Mouse (Mus musculus) forelimb bud, embryonic 11.5 days (tissue): ENCODE data around the gene Cnp.
"Not testable (repeated sequence)": the region's sequence is repeated elsewhere in the genome, so short reads cannot be mapped to it uniquely, and the experiment has no call there.

Experiments
- DNase-seq: peaks from one replicate; pipeline ENCODE4 v3.0.0-alpha.2; 2012; ENCODE audit warnings: low read depth, low spot score

Cnp gene

DNA sequence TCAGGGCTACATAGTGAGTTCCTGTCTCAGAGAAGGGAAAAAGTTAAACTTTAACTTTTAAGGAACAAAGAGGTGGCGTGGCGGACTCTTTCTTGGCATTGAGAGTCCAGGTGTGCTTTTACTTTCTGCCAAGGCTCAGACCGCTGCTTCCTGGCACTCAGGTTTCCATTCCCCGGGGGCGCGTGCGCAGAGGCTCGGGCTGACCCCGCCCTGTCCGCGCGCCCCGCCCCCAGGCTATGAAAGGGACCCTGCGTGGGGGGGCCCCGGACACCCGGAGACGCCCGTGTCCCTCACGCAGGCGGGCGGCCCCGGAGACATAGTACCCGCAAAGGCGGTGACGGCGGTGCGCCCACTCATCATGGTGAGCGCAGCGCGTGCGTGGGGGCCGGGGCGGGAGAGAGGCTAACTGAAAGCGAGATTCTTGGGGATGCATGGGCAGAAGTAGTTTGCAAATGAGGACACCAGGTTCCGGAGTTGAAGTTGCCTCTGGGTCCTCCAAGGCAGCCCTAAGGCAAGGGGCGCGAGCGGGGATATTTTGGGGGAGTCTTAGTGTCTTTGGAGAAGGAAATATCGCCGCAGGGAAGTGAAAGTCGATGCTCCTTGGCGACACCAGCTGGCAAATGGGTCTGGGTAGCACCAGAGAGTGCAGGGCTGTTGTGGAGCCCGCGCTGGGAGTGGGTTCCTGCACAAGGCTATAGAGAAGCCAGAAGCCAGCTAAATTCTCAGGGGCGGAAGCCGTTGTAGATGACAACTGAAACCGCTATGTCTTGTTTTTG is at the start of gene Cnp:
TSS of gene Cnp (plus strand) at position 197 of the 776 bp plus-strand sequence.
- peak; percentile 47 for DNase-seq

DNA sequence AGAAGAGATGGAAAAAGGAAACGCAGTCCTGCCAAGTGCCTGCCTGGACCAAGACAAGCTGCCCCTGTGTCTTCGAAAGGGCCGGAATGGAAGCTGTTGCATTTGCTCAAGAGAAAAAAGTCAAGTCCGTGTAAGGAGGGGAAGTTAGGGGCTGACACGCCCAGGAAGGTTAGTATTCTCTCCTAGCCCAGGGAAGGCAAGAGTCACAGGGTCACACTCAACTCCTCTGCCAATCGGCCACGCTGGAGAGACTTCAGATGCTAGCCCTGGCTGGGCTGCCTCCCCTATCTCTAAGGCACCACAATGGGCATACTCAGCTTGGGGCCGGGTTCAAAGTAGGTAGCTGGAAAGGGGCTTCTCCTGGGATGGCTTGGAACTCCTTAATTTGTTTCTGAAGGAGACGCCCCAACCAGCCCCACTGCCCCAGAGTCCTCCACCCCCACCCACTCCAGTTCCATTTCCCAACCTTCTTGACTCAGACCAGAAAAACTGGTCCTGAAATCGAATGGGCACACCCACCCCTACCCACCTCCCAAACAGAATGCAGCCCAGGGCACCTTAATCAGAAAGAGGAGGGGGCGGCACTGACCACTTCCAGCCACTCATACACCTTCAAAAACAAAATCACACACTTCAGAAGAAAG is 49.6 kb upstream of the Cnp start:
- DNase-seq, result no peak

DNA sequence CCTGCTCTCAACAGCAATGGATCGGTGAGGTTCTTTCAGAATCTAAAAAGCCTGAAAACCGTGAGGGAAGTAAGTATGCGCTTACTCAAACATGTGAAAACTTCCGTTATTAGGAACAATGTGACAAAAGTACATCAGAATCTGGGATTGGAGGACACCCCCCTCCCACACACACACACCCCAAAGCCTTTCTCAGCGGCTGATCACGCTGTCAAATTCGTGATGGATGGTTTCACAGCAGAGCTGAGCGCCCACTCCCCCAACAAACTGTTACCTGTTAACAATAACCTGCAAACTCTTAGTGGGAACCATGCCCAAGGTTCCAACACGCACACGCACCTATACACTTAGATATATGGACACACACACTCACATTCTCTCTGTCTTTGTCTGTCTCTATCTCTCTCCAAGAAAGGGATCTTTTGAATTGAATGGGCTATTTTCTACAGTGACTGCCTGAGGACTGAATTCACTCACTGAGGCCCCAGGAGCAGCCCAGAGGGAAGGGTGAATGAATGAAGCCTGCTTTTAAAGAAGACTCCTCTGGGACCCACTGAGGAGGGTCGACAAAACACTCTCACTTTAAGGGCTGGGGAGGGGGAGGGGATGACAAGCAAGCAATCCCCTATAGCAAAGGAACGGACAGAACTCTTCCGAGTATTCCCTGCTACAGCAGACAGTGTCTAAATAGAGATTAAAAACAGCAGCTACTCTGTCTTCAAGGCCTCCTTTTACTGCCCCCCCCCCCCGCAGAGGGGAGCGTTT is 48.5 kb upstream of the Cnp start:
- DNase-seq, result no peak

DNA sequence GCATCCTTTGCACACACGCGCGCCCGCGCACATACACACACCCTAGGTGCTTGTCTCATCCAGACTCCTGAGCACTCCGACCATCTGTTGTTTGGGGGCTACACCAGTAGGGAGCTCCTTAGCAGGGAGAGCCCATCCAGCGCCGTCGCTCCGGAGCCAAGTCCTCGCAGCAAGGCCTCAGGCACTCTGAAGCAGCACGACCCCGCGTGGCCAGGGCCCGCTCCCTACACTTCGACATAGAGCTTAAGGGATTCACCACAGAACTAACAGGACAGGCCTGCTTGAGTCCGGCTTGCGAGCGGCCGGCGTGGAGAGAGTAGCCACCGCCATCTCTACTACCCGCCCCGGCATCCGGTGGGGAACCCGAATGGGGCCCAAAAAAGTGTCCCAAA is 47.6 kb upstream of the Cnp start:
- peak; percentile 57 for DNase-seq

- peak; percentile 99 for DNase-seq
Measured at GRCm38 (mm10) chr11:100527458-100528374, 47.0 kb upstream of the Cnp start, which contains the start of gene Acly. TSS of gene Acly (minus strand) at chr11:100528000.

DNA sequence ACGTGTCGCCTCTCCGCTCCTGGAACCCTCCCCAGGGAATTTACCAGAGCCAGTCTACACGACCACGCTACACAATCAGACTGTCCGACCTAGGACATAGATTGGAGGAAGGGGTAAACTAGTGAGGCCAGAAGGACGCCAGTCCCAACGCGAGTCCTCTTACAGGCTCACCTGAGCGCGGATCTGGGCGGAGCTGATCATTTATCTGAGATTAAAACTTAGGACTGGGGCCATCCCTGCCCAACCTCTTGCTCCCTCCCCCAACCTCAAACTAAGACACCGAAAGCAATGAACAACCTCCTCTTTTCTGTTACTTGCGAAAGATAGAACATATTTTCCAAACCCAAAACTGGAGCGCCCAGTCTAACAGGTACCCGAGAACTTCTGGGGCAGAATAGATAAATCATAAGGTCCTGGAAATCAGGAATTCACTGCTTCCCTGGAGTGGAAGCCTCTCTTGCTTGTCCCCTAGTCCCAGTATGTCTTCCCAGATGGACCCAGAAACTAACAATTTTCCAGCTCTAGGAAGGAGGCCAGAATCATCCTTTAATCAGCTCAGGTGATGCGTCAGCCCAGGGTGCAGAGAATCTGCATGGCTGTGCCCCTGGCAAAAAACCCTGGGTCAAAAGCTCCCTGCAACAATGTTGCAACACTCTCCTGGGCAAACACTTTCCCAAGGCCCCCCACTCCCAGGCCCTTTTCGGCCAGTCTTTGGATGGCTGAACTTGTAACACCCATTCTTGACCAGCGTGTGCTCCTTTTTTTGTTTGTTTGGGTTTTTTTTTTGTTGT is 46.1 kb upstream of the Cnp start:
- DNase-seq, result no peak

- no peak for DNase-seq
Measured at GRCm38 (mm10) chr11:100533871-100534270, 40.8 kb upstream of the Cnp start.

- DNase-seq, result not testable (repeated sequence)
Measured at GRCm38 (mm10) chr11:100534411-100534810, 40.3 kb upstream of the Cnp start.

GRCm38 (mm10) chr11:100534821-100535220 is 39.9 kb upstream of the Cnp start:
- DNase-seq, result not testable (repeated sequence)

- no peak for DNase-seq
Measured at GRCm38 (mm10) chr11:100535996-100536395, 38.7 kb upstream of the Cnp start.

DNA sequence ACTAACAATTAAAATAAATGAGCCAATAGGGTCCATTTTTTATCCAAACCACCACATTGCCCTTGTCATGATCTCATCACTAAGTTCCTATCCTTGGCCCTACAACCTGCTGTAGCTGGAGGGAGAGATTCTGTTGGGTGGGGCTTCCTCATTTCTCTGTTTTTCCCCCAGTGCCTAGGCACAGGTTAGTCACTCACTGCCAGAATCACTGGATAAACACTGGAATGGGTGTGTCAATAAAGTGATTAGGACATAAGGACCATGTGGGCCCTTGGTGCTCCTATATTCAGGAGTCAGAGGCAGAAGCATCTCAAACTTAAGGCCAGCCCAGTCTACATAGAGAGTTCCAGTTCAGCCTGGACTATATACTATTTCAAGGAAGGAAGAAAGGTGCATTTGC is 38.2 kb upstream of the Cnp start:
- no peak for DNase-seq

DNA sequence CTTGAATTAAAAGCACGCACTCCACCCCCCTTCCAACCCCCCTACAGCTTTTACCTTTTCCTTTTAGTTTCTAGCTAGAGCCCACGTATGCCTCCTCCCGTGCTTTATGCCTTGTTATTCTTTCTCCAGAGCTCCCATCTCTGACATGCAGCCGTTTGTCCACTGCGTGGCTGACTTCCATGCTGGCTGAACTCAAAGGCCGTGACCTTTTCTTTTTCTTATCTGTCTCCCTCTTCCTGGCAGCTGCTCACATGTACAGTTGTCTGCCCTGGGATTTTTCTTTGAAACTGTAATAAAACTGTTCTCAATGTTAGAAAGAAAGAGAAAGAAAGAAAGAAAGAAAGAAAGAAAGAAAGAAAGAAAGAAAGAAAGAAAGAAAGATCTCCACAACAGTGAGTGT is 33.7 kb upstream of the Cnp start:
- no peak for DNase-seq

- DNase-seq, result no peak
Measured at GRCm38 (mm10) chr11:100541577-100541976, 33.1 kb upstream of the Cnp start.

DNA sequence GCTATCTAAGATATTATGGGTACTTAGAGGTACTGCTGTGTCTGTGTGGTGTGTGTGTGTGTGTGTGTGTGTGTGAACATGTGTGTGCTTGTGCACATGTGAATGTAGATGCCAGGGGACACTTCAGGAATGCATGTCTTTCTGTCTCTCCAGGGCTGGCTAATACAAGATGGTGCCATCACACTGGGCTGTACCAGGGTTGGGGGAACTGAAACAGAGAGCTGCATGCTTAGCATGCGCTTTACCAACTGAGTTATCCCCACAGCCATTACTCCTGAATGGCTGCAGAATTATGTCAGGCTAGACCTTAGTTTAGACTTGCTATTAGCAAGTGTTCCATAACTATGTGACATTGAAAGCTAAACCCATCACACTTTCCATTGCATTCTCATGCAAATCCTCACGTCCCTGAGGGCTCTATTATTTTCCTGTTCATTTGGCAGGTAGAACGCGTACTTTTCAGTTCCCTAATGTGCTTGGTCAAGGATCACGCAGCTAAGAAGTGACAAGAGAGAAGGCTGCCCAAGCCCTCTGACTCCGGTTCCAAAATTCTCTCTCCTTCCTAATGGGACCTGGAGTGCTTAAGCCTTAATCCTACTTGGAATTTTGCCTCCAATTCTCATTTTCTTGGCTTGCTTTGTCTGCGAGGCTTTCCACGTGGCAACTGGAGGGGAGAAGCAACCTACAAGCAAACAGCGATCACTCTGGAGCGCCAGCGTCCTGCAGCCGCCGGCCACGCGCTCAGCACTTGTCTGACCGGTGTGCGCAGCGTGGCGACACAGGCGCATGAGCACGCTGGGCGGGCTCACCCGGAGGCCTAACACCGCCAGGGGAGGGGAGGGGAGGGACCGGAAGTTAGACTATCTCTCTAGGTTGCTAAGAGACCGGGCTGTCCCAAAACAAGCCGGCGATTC is 29.6 kb upstream of the Cnp start, which contains the start of gene Ttc25:
TSS of gene Ttc25 (plus strand) at position 776 of the 914 bp plus-strand sequence.
- peak; percentile 91 for DNase-seq

- no peak for DNase-seq
Measured at GRCm38 (mm10) chr11:100545746-100546085, 29.0 kb upstream of the Cnp start.

DNA sequence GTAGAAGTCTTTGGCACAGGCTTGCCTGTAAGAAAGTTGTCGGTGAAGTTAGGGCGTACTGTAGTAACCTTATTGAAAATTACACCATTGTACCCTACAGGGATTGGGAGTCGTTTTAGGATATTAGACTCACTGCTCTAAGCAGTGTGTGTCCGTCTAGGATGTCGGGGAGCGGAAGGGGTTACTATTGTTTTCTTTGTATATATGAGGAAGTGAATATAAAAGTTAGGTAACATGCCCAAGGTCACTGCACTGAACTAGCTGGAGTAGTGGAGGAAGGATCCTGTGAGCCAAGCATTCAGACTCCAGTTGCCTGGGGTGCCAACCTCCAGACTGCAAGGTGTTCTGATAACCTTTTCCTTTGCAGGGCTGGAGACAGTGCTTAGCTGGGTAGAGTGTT is 27.7 kb upstream of the Cnp start:
- DNase-seq, result no peak

DNA sequence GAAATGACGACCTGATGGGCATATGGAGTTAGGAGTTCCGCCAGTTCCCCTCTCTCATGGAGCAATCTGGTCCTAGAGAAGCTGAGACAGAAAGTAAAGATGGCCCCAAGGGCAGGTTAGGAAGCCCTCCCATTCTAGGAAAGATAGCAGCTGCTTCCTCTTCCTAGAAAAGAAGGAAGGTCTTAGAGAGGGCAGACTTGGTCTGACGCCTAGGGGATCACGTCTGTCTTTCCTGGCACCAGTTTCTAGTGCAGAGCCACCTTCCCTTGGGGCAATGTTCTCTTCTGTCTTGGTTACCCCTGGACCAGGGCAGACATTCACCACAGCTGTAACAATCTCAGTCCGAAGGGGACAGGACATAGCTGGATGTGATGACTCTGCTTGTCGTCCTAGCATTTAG is 26.6 kb upstream of the Cnp start:
- DNase-seq, result no peak

DNA sequence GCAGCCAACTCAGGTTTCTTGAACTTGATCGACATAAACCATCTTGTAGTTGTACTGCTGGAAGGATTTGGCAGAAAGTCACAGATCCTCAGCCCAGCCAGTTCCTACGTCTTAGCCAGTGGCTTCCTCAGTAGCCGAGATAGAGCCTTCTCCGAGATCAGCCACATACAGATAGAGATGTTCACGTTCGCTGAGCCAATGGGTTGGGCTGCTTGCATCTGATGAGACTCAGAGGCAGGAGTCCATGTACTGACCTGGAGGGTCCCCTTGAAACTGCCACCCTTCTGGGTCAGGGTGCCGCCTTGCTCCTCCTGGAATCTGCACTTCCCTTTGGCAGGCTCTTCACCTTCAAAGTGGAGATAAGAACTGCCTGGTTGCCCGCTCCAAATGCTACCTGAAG is 25.2 kb upstream of the Cnp start:
- no peak for DNase-seq

- no peak for DNase-seq
Measured at GRCm38 (mm10) chr11:100550101-100550500, 24.6 kb upstream of the Cnp start.

DNA sequence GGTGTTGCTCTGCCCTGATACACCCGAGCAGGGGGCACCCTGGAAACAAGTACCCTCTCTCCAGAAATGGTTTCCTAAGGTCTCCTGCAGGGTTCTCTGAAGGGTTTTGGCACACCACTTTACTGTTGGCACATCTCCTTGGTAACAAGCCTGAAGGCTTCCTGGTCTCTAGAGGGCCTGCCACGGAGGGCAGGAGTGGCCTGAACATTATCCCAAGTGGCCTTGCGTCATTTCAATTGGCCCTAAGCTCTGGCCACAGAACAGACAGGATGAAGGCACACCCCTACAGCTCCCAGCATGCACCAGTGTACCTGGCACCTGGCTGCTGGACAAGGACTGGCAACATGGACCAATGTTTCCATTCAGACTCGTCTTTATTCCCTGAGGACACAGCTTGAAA is 21.9 kb upstream of the Cnp start:
- DNase-seq, result no peak
